Mouse (Mus musculus): ENCODE data around the gene Mamdc2. TPM values are rescaled to one million over a fixed set of nuclear protein-coding genes. Genes with fewer than 3 reads are reported as not detected.
A peak's percentile ranks its signal among the peaks of the same experiment; 100 is the strongest.

The Mamdc2 gene
- total RNA-seq, 4 experiments from 2014 or later, result 1.6 to 2.0 (median 1.7) TPM

- no peak for DNase-seq (ENCODE audit: low spot score)
Observed at GRCm38 (mm10) chr19:23274054-23274724, 174.1 kb downstream of the Mamdc2 start.

- peak; percentile 92 for DNase-seq (ENCODE audit: low spot score)
Observed at GRCm38 (mm10) chr19:23273355-23274053, 174.7 kb downstream of the Mamdc2 start, which contains the start of gene Smc5. Gene Smc5 (minus strand): TSS chr19:23273897.

DNA sequence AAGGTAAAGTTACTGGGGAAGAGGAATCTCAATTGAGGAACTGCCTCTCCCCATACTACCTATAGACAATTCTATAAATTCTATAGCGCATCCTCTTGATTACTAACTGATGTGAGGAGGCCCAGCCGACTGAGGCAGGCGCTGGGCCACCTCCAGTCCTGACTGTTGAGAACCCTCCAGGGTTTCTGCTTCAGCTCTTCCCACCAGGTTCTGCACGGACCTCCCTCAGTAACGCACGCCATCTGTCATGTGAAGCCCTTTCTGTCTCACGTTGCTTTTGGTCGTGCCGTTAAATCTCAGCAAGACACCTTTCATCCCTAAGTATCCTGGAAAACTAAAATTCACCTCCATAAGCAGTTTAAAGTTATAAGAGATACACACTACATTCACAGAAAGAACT lies 191.5 kb downstream of the Mamdc2 start:
- no peak for DNase-seq (ENCODE audit: low spot score)

Other genes starting within 250 kb of the Mamdc2 start
- 10 to 100 TPM; 15.6 to 23.3 (median 18.1) TPM for gene Smc5, start 174.5 kb downstream of the Mamdc2 start, total RNA-seq (2022)
- gene 1700028P14Rik, start 204.4 kb upstream of the Mamdc2 start, total RNA-seq (2022), result not detected
- gene Ptar1, start 239.0 kb upstream of the Mamdc2 start, total RNA-seq (2022), result 10 to 100 TPM; 16.4 to 24.8 (median 21.4) TPM